Mouse (Mus musculus): ENCODE measurements at regions not wholly inside any gene's neighbourhood (a gene's known extent, or its start where the extent isn't known, plus 50 kb on each side); places are given as distances from the start of the nearest gene placed in this dataset.
A peak's percentile ranks its signal among the peaks of the same experiment; 100 is the strongest.

DNA sequence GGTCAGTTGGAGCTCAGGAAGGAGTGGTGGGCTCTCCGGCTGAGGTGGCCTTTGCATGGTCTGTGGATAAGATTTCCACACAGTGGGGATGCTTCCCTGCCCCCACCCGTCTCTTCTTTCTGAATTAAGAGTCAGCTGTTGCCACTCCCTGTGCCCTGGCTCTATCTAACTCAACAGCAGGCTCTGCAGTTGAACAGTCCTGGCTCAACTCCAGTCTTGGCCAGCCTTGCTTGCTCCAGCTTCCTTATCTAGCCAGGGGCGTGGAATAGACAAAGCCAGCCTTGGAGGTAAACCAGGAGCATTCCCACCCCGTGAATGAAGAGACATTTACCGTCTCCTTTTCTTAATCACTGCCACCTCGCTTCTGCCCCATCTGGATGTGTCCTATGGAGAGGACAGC lies 89.7 kb downstream of the Mn1 start:
- DNase-seq (ENCODE audit: low spot score) = peak; percentile 82

DNA sequence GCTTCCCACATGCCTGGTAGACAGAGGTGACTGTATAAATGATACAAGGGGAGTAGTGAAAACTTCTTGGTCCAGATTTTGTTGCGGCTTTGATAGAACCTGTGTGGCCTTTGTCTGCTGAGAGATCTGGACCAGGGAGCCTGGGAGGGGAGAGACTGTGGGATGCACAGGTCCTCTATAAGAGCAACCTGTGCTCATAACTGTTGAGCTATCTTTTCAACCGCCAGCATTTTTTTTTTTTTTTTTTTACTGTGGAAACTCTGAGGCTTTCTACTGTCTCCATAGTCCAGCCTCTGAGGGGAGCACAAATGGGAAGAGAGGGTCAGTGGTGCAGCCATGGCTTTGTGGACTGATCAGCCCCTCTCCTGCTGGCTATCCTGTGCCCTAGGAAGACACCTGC lies 90.2 kb downstream of the Mn1 start:
- DNase-seq (ENCODE audit: low spot score) = no peak

DNA sequence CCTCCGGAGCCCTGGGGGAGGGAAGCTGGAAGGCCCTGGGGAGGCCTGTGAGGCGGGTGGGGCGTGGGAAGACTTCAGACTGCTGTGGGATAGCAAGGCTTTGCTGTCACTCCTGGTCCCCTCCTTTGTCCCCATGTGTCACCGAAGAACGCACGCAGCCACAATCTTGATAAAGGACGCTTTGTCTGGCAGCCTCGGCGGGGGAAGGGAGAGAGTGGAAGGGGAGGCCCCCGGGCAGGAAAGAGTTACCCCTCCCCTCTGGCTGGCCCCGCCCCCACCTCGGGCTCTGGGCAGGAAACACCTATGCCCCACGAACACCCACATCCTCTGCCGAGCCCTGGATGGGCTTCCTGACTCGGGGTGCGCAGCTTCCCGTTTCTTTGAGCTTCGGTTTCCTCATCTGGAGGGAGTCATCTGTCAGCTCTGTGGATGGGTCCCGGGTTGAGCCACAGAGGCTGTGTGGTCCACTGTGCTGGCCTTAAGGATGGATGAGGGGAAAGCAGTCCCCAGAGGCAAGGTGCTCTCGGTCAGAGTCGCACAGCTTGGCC lies 91.9 kb downstream of the Mn1 start:
- no peak for DNase-seq (ENCODE audit: low spot score)

DNA sequence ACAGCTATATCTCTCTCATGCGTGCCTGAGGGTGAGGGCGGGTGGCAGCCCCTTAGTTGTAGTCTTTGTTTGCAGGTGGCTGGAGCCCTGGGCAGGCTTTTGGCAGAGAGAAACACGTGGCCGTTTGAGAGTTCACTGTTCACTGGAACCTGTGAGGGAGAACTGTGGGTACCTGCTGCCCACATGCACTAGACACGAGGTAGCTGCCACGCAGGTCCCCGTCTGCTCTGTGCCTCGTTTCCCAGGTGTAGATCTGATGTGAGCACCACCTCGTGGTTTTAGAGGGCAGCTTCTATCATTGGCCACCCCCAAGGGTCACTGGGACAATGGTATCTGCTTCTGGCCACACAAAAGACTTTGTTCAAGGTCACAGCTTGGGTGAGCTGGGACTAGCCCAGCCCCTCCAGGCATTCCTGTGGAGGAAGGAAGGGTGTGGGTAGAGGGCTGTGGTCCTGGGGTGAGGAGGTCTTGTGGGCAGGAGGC lies 92.5 kb downstream of the Mn1 start:
- DNase-seq (ENCODE audit: low spot score) = no peak

DNA sequence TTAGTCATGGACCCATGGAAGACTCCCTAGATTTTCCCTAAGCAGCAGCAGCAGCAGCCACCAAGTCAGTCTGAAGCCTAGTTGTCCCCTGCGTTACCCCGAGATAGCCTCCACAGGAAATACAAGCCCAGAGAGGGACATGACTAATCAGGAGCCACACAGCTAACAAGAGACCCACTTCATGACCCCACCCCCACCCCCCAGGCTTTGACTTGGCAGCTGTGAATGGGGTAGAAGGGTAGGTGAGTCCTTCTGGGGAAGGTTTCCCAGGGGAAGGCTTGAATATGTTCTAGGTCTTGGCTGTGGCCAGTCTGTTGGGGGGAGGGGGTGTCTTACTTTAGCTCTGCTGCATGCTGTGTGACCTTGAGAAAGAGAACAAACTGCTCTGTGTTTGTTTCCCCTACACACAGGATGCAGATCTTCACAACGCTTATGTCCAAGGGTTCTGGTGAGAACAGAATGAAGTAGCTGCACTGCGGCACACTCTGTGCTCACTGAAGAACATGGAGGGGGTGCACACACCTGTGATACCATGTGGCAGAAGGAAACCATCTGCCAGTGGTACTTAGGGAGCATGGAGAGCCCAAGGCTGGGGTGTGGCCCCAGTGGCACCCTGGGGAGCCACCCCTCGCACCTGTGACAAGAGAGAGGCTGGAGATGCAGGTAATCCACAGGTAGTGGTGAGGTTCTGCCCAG lies 93.2 kb downstream of the Mn1 start:
- no peak for DNase-seq (ENCODE audit: low spot score)

DNA sequence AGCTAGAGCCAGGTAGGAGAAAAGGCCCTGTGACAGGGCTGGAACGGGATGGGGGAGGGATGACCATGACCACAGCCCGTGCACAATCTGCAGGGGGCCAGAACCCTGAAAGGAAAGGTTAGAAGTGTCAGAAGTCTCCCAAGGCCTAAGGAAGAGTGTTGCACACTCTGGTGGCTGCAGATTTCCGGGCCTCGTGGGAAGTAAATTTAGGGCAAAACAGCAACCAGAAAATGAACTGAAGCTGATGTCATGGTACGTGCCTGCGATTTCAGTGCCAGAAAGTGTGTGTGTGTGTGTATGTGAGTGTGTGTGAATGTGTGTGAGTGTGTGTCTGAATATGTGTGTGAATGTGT lies 93.7 kb downstream of the Mn1 start:
- no peak for DNase-seq (ENCODE audit: low spot score)

DNA sequence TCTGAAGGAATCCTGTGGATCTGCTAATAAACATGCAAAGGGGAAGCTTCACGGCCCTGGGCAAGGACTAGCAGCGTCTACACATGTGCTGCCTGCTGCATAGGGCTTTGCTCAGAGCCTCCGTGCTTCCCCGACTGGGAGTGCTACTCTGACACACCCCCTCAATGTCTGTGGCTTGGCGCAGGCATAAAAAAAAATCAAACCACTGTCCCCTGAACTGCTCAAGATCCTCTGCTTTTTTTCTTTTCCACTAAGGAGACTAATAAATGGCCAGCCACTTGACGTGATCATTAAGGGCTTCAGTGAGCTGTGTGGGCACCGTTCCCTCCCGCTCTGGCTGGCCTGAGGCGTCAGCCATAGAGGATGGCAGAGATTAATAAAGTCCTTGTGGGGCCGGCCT lies 94.8 kb downstream of the Mn1 start:
- no peak for DNase-seq (ENCODE audit: low spot score)

DNA sequence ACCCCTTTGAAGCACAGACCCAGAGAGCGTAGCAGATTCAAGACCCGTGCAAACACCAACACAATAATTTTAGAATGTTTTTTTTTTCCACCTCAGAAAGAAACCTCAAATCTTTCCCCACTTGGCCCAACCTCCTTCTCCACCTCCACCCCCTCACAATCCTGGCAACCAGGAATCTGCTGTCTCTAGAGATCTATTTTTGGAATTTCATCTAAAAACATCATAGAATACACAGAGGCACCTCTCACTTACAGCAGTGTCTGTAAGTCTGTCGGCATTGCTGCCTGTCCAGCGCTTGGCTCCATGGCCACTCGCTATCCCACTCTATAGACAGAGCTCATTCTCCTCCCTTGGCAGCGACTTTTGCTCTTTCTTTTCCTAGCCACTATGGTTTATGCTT lies 96.8 kb downstream of the Mn1 start:
- no peak for DNase-seq (ENCODE audit: low spot score)

DNA sequence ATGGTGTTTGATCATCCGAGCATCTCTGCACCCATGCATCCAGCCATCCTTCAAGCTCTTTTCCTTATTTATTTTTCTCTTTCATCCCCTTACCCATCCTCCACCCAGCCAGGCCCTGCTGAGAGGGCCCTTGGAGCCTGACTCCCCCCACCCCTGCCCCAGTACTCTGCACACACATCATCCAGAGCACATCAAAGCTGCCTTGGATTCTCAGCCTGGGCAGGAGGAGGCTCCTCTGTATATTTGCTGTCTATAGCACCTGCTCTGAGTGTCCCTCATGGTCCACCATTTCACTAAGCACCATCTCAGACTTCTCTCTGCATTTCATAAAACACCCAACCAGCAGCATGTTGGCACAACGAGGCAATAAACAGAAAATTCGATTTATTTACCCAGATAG lies 101.9 kb downstream of the Mn1 start:
- DNase-seq (ENCODE audit: low spot score) = no peak

DNA sequence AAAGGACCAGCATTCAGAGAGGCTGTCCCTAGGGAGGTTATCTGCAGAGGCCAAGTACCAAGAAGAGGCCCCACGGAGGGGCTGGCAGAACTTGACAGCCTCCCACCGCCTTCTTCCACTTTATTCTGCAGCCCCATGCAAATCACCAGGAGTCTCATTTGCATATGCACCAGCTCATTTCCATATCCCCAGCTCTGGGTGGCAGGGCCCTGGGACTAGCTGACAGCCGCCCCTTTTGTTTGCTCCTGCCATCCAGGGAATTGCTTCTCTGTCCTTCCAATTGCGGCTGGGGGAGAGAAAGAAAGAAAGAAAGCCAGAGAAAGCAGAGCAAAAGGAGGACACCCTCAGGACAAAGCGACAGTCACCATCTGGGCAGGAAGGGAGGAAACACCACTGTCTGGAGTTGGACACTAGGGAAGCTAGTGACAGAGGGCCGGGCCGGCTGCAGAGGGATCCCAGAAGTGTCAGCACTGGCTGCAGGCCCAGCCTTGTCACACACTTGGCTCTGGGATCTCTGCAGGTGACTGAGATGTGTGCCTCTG lies 102.4 kb downstream of the Mn1 start:
- no peak for DNase-seq (ENCODE audit: low spot score)

DNA sequence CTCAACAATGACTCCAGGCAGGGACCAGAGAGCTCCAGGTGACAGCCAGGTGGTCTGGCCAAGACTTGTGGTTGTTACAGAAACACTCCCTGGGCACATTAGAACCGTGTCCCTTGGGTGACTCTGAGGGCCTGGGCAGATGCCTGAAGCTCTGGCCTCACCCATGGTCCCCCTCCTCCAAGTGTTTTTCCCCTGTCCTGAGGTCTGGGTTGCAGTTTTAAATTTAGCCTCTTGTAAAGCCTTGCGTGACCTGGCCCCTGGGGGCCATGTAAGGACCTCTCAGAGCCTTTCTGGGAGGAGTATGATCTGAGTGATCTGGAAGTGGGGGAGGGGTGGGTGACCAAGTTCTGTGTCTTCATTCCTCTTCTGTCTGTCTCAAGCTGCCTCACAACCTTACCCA lies 104.7 kb downstream of the Mn1 start:
- DNase-seq (ENCODE audit: low spot score) = no peak

DNA sequence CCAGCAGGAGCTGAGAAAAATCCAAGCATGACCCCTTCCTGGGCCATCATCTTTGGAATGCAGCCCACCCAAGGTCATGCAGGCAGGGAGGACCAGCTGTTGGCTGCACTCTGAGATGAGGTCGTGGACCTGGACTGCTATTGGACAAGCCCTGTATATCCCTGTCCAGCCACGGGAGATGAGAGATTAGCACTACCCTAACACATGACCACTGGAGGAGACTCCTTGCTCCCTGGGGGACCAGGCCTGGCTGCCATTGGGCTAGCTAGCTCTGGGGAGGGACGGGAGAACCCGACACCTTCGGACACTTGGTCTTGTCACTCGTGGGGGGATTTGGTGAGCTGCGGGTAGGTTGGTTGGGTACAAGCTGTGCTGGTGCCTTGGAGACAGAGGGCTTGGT lies 105.4 kb downstream of the Mn1 start:
- no peak for DNase-seq (ENCODE audit: low spot score)

DNA sequence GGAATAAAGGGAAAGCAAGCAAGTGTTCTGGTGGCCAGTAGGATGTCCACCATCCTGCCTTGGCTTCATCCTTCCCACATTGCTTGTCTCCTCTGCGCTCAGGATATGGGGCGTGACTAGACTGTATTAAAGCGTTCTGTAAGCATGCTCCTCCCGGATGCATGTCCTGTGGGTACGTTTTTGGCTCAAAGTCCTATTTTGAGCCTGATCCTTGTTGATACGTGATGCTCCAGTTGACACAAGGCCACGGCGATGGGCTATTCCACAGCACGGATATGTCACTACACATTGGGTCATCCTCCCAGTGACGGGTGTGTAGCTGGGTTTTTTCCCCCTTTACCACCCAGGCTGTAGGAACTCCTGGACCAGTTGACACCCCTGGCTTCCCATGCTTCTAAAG lies 110.6 kb downstream of the Mn1 start:
- DNase-seq (ENCODE audit: low spot score) = no peak

DNA sequence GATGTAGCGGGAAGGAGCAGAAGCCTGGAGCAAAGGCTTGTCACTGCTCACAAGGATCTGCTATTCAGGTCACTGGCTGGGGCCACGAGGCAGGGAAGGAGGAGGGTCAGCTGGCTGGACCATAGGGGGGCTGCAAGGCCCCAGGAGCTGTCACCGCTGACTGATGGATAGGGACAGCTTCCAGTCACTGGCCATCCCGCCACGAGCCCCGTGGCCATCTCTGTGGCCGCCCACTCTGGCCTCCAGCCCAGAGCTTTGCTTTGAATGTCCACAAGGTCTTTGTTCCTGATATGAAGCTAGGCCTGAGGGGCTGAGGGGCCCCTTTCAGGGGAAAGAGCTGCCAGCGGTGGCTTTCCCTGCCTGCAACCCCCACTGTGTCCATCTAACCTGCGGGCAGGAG lies 111.9 kb downstream of the Mn1 start:
- no peak for DNase-seq (ENCODE audit: low spot score)

DNA sequence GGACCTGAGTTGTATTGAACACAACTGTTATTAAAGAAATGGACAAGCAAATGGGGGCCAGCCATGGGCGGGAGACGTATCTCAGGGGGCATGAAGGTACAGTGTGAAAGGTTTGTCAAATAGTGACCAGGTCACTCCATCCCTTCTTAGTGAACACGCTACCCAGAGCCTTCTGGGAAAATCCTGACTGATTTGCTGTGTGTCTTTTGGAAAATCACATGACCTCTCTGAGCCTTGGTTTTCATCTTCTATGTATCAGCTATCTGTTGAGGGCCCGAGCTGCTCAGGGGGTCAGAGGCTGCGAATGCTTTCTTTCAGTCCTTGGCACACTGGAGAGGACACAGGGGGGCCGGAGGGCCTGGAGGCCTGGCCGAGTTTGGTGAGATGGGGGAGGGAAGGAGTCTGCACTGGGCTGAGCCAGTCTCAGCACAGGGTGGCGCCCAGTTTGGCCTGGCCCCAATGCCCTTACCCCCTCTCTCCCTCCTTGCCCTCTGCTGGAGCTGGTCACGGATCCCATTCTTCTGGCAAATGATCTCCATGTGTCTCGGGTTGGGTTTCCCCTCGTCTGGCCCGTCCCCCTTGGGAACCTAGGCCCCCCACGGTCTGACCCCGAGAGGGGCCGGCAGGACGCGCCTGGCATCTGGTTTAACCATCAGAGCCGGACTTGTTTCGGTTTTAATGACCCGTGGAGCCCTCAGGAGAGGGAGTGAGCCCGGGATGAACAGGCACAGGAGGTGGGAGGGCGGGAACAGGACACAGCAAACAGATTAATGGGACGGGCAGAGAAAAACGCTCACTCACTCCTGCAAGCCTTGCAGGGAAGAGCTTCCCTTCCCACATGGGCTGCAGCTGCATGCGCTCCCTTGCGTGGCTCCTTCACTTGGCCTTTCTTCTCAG lies 113.7 kb downstream of the Mn1 start:
- no peak for DNase-seq (ENCODE audit: low spot score)

DNA sequence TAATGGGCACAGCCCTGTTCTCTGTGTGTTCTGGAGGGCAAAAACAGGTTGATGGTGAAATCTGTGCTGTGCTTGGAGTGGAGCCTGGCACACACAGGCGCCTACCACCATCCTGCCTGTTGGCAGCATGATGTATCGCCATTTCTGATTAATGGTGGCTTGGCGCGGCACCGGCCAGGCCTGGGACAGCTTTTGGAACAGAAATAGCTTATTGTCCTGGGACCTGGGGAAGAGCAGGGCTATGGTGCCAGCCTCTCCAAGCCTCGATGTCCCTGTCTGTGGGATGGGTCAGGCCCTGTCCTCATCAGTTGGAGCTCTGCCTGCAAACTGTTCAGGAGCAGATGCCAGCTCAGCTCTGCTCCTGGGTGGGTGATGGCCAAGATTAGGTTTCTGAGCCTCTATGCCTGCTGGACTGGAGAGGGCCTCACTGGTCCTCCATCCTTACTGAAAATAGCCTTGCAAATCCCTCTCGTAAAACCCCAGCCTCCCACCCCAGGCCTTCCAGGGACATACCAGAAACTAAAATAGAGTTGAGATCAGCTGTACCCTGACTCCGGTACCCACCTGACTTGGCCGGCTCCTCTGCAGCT lies 115.4 kb downstream of the Mn1 start:
- DNase-seq (ENCODE audit: low spot score) = no peak

DNA sequence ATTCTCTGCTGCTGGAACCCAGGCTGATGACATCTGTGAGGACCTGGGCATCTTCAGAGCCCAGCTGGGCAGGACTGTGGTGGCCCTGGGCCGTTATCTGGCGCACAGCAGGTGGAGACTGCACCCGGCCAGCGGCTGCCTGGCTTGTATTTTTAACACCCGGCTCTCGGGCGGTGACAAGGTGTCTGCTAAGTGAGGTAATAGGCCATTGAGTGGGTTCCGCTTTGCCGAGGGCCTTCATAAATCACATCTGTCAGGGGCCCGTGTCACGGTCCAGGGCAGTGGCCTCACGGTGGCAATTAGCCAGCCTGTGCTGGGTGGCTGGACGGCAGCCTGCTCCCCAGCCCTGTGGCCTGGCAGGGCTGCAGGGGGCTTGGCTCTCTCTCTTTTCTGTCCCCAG lies 118.8 kb downstream of the Mn1 start:
- DNase-seq (ENCODE audit: low spot score) = no peak

DNA sequence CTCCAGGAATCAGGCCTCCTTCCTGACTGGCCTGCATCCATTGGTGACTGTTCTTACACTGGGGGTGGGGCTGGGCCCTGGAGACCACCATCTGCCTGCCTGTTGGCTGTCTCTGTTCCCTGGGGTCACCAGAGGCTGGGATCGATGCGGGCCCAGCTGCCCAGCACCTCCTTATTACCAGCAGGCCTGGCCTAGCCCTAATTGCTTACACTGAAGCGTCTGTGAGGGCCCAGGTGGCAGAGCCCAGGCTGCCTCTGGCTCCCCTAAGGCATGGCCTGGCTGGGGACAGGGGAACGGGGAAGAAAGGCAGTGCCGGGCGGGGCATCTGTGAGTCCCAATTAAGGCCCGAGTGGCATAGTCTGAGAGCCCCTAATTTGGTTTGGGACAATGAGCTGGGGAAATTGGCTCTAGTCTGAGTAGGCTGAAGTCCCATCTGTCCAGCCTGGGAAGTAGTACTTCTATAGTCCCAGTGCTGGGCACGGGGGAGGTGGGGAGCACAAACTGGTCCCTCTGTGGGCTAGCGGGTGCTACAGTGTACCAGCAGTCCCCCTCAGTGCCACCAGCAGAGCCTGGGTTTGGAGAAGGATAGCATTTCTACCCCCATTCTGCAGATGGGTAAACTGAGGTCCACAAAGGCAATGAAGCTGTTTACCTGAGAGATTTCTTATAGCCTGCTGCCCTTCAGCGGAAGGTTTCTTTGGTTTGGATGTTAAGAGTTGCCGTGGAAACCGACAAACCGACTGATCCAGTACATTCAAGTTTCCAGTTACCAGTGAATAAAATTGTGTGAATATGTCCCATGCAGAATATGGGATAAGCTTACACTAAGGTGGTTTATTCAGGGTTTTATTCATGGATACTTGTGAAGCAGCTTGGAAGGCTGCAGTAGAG lies 121.6 kb downstream of the Mn1 start:
- no peak for DNase-seq (ENCODE audit: low spot score)

DNA sequence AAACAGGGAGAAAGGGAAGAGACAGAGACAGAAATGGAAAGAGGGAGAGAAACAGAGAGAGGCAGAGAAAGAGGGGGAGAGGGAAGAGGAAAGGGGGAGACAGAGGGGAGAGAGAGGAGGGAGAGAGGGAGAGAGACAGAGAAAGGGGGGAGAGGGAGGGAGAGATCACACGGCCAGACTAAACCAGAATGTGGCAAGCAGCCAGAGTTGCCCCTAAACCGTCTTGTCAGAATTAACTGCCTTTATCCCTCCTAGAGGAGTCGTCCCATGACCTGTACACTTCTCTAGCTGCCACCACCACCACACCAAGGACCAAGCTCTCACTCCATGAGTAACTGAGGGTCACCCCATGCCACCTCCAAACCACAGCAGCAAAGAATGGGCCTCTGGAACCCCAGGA lies 123.3 kb downstream of the Mn1 start:
- no peak for DNase-seq (ENCODE audit: low spot score)

DNA sequence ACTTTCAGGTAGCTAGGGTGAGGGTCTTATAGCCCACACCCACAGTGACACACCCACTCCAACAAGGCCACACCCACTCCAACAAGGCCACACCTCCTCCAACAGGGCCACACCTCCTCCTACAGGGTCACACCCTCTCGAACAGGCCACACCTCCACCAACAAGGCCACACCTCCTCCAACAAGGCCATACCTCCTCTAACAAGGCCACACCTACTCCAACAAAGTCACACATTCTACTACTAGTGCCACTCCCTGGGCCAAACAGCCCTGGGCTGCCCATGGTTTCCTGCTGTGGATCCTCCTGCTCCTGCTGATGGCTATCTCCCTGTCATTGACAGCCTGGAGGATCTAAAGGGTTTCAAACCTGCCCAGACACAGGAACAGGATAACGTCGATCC lies 124.9 kb downstream of the Mn1 start:
- DNase-seq (ENCODE audit: low spot score) = no peak

DNA sequence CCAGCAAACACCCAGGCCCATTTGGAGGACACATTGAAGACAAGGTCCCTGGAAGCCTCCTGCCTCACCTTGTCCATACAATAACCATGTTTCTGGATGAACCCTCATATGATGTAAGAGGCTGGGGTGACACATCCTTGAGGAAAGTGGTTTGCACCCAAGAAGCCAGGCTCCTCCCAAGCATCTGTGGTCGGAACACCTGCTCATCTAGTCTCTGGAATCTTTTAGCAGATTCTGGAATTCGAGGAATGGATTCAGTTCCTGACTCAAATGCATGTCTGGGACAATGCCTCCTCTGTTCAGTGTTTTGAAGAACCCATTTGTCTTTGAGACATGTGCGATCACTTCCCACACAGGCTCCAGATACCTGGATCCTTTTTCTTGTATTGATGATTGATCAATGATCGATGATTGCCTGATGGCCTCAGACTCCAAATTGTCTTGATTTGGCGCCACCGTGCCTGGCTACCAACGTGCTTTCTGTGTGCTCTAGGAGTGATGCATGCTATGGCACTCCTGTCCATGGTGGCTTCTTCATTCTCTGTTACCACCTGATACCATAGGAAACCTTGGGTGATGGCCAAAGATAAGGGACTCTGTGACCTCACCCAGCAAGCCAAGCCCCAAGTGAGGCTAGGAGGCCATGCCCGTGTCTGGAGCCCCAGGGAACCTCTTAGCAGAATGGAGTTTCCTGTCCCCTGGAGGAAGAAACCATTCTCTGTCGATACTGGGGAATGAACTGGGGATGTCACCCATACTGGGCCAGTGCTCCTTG lies 126.7 kb downstream of the Mn1 start:
- no peak for DNase-seq (ENCODE audit: low spot score)
